Mouse (Mus musculus): ENCODE results near the gene Abt1.

- TF ChIP-seq CTCF (IDR thresholded peaks at IDR 0.05; ENCODE audit: low read depth) (peak; percentile 72), EP300 (optimal IDR thresholded peaks at IDR 0.05) (no peak)
Observed at GRCm38 (mm10) chr13:23430734-23431133, 7.1 kb upstream of the Abt1 start.
